Mouse (Mus musculus) forebrain, embryonic 12.5 days (tissue): ENCODE measurements around the gene Mgst3. TPM values are rescaled to one million over a fixed set of nuclear protein-coding genes. Genes with fewer than 3 reads are reported as not detected.
"Not testable (repeated sequence)": the region's sequence is repeated elsewhere in the genome, so short reads cannot be mapped to it uniquely, and the experiment has no call there.

Experiments used
- ATAC-seq: fragments of 200-750 bp; cut with Nextera tagmentation; 2 replicates; pipeline ENCODE4 v1.8.0; 2017; ENCODE audit warnings: moderate TSS enrichment; ENCODE audit not compliant: low FRiP score
- H3K27ac ChIP-seq: fragments of 300-500 bp; sonication (generic); 2 replicates; pipeline ENCODE4 v1.5.1; 2016; ENCODE audit warnings: mild to moderate bottlenecking
- H3K27me3 ChIP-seq: fragments of 300-500 bp; sonication (generic); 2 replicates; pipeline ENCODE4 v1.6.1; 2016; ENCODE audit warnings: mild to moderate bottlenecking
- H3K36me3 ChIP-seq: fragments of 300-500 bp; sonication (generic); replicated peaks from 2 replicates; pipeline ENCODE4 v1.6.1; 2016; ENCODE audit warnings: mild to moderate bottlenecking
- H3K4me1 ChIP-seq: fragments of 300-500 bp; sonication (generic); 2 replicates; pipeline ENCODE4 v1.6.1; 2016
- H3K4me2 ChIP-seq: fragments of 300-500 bp; sonication (generic); 2 replicates; pipeline ENCODE4 v1.6.1; 2016; ENCODE audit warnings: mild to moderate bottlenecking, moderate library complexity
- H3K4me3 ChIP-seq: fragments of 300-500 bp; sonication (generic); replicated peaks from 2 replicates; pipeline ENCODE4 v1.5.1; 2016; ENCODE audit warnings: mild to moderate bottlenecking
- H3K9ac ChIP-seq: fragments of 300-500 bp; sonication (generic); 2 replicates; pipeline ENCODE4 v1.6.1; 2016; ENCODE audit warnings: mild to moderate bottlenecking
- H3K9me3 ChIP-seq: fragments of 300-500 bp; sonication (generic); 2 replicates; pipeline ENCODE4 v1.6.1; 2016
- WGBS: fragments of 180-500 bp; shearing (Covaris S2); methylation state at CpG from one replicate; pipeline ENCODE4 v1.1.7; 2016; 5-methylcytosine and 5-hydroxymethylcytosine counted together
- polyA plus RNA-seq: library from polyadenylated mRNA; unstranded; fragments of >200 nt; fragmentation: Nextera tagmentation; extraction: Ambion mirVana; gene quantifications from 2 replicates; pipeline ENCODE4 v1.2.1, GENCODE M21; 2016

Gene Mgst3
- polyA plus RNA-seq, 1 experiment from 2014 or later = 37.9 TPM

- Histone ChIP-seq H3K4me1 (peaks cover 4% of the 10 kb centered on the region; the same call in 1 of the 2 replicates), H3K4me3 (peak within 1 kb of the TSS; percentile 58), H3K27ac (peak within 1 kb of the TSS; percentile 73; the same call in 1 of the 2 replicates), H3K27me3 (no peaks in the 10 kb centered on the region), H3K9ac (peak within 1 kb of the TSS; percentile 62), H3K36me3 (peaks cover 8% of the 10 kb centered on the region), H3K4me2 (peak within 1 kb of the TSS; percentile 81), H3K9me3 (no peaks in the 10 kb centered on the region)
- under 1% methylated on average over 55 of the region's 55 CpGs for WGBS
- ATAC-seq = peak; percentile 99
Observed at GRCm38 (mm10) chr1:167349815-167350596, 43.6 kb downstream of the Mgst3 start, which contains the start of gene Aldh9a1. Gene Aldh9a1 (plus strand): TSS chr1:167349991.

- not testable (repeated sequence) for H3K4me1 ChIP-seq, H3K27ac ChIP-seq, H3K36me3 ChIP-seq, ATAC-seq, H3K4me2 ChIP-seq, H3K4me3 ChIP-seq, H3K9ac ChIP-seq, H3K27me3 ChIP-seq, H3K9me3 ChIP-seq
- 65% methylated on average over 3 of the region's 3 CpGs for WGBS
Observed at GRCm38 (mm10) chr1:167349206-167349605, 44.4 kb downstream of the Mgst3 start.

- H3K4me3 ChIP-seq, H3K4me2 ChIP-seq, H3K27ac ChIP-seq, H3K36me3 ChIP-seq, ATAC-seq, H3K9ac ChIP-seq, H3K4me1 ChIP-seq, H3K27me3 ChIP-seq, H3K9me3 ChIP-seq: not testable (repeated sequence)
- WGBS = 92% methylated on average over 10 of the region's 10 CpGs
Observed at GRCm38 (mm10) chr1:167345994-167346520, 47.6 kb downstream of the Mgst3 start.

GRCm38 (mm10) chr1:167342831-167343230, 50.8 kb downstream of the Mgst3 start:
- H3K27ac ChIP-seq = no peak overlapping the region

GRCm38 (mm10) chr1:167340910-167341528, 52.6 kb downstream of the Mgst3 start:
- Histone ChIP-seq H3K9ac (no peak overlapping the region), H3K4me2 (no peak overlapping the region), H3K27ac (no peak overlapping the region), H3K4me1 (0 out of 2 replicates have a peak, but pooled peaks cover 2% of the 10 kb centered on the region), H3K27me3 (peaks cover 12% of the 10 kb centered on the region), H3K36me3 (no peaks in the 10 kb centered on the region), H3K4me3 (no peak overlapping the region), H3K9me3 (no peaks in the 10 kb centered on the region)
- WGBS = 90% methylated on average over 3 of the region's 3 CpGs
- ATAC-seq = no peak

More at GRCm38 (mm10) chr1:167342831-167343230, 50.8 kb downstream of the Mgst3 start:
- no peak overlapping the region for H3K9ac ChIP-seq
- H3K4me2 ChIP-seq = no peak overlapping the region
- 88% methylated on average over 10 of the region's 10 CpGs for WGBS
- no peak overlapping the region for H3K4me3 ChIP-seq
- no peaks in the 10 kb centered on the region for H3K9me3 ChIP-seq
- 0 out of 2 replicates have a peak, but pooled peaks cover 2% of the 10 kb centered on the region for H3K4me1 ChIP-seq
- ATAC-seq = no peak
- no peaks in the 10 kb centered on the region for H3K36me3 ChIP-seq
- H3K27me3 ChIP-seq = peaks cover 12% of the 10 kb centered on the region

GRCm38 (mm10) chr1:167340111-167340787, 53.4 kb downstream of the Mgst3 start:
- no peak overlapping the region for H3K27ac ChIP-seq
- peak; percentile 59; the same call in 1 of the 2 replicates for ATAC-seq
- peaks cover 12% of the 10 kb centered on the region for H3K27me3 ChIP-seq
- H3K4me3 ChIP-seq = peak overlapping the region; percentile 44
- no peaks in the 10 kb centered on the region for H3K36me3 ChIP-seq
- no peaks in the 10 kb centered on the region for H3K9me3 ChIP-seq
- peak overlapping the region; percentile 55 for H3K9ac ChIP-seq
- peak overlapping the region; percentile 72 for H3K4me2 ChIP-seq
- H3K4me1 ChIP-seq = 0 out of 2 replicates have a peak, but pooled peaks cover 2% of the 10 kb centered on the region
- 1% methylated on average over 47 of the region's 47 CpGs for WGBS

- no peak overlapping the region for H3K27ac ChIP-seq
- no peak overlapping the region for H3K9ac ChIP-seq
- H3K36me3 ChIP-seq = 0 out of 2 replicates have a peak, but pooled peaks cover 5% of the 10 kb centered on the region
- no peak overlapping the region for H3K4me2 ChIP-seq
- WGBS = 76% methylated on average over 7 of the region's 9 CpGs
- peaks cover 12% of the 10 kb centered on the region for H3K27me3 ChIP-seq
- ATAC-seq = no peak
- no peak overlapping the region for H3K4me3 ChIP-seq
- H3K4me1 ChIP-seq = 0 out of 2 replicates have a peak, but pooled peaks cover 2% of the 10 kb centered on the region
- H3K9me3 ChIP-seq = no peaks in the 10 kb centered on the region
Observed at GRCm38 (mm10) chr1:167339177-167339781, 54.4 kb downstream of the Mgst3 start.

GRCm38 (mm10) chr1:167337463-167338095, 56.1 kb downstream of the Mgst3 start:
- Histone ChIP-seq H3K36me3 (peaks cover 12% of the 10 kb centered on the region), H3K27me3 (peaks cover 12% of the 10 kb centered on the region), H3K4me1 (0 out of 2 replicates have a peak, but pooled peaks cover 2% of the 10 kb centered on the region), H3K9ac (no peak overlapping the region), H3K9me3 (no peaks in the 10 kb centered on the region), H3K27ac (no peak overlapping the region), H3K4me2 (no peak overlapping the region), H3K4me3 (no peak overlapping the region)
- no peak for ATAC-seq
- 22% methylated on average over 12 of the region's 12 CpGs for WGBS

- WGBS = 89% methylated on average over 3 of the region's 3 CpGs
- Histone ChIP-seq H3K27ac (no peak overlapping the region), H3K4me3 (no peak overlapping the region), H3K36me3 (peaks cover 23% of the 10 kb centered on the region), H3K9ac (no peak overlapping the region), H3K4me2 (no peak overlapping the region), H3K4me1 (0 out of 2 replicates have a peak, but pooled peaks cover 2% of the 10 kb centered on the region), H3K9me3 (no peaks in the 10 kb centered on the region), H3K27me3 (peaks cover 11% of the 10 kb centered on the region)
- no peak for ATAC-seq
Observed at GRCm38 (mm10) chr1:167336398-167336797, 57.2 kb downstream of the Mgst3 start.

- Histone ChIP-seq H3K27ac (no peak overlapping the region), H3K4me3 (no peak overlapping the region), H3K27me3 (no peaks in the 10 kb centered on the region), H3K4me1 (no peaks in the 10 kb centered on the region), H3K9me3 (no peaks in the 10 kb centered on the region), H3K9ac (no peak overlapping the region), H3K36me3 (peaks cover 59% of the 10 kb centered on the region), H3K4me2 (no peak overlapping the region)
- WGBS = 97% methylated on average over 8 of the region's 8 CpGs
- no peak for ATAC-seq
Observed at GRCm38 (mm10) chr1:167331106-167331505, 62.5 kb downstream of the Mgst3 start.

- H3K27me3 ChIP-seq = no peaks in the 10 kb centered on the region
- no peak overlapping the region for H3K4me2 ChIP-seq
- no peaks in the 10 kb centered on the region for H3K4me1 ChIP-seq
- H3K9me3 ChIP-seq = no peaks in the 10 kb centered on the region
- H3K4me3 ChIP-seq = no peak overlapping the region
- WGBS = 94% methylated on average over 6 of the region's 6 CpGs
- no peak overlapping the region for H3K9ac ChIP-seq
- no peak for ATAC-seq
- no peak overlapping the region for H3K27ac ChIP-seq
- peaks cover 68% of the 10 kb centered on the region for H3K36me3 ChIP-seq
Observed at GRCm38 (mm10) chr1:167328776-167329175, 64.9 kb downstream of the Mgst3 start.
